Mouse (Mus musculus) cortical plate, adult 2 months (tissue): ENCODE data around the gene Nxpe4. TPM values are rescaled to one million over a fixed set of nuclear protein-coding genes. Genes with fewer than 3 reads are reported as not detected.

Experiments
- H3K27ac ChIP-seq: fragments of 200-500 bp; 2 replicates; pipeline ENCODE4 v1.5.1; 2012; ENCODE audit warnings: low read length, control low read depth, inconsistent platforms; ENCODE audit not compliant: insufficient read depth
- H3K4me1 ChIP-seq: fragments of 200-500 bp; 2 replicates; pipeline ENCODE4 v1.6.1; 2011; ENCODE audit warnings: low read length; ENCODE audit not compliant: control insufficient read depth, insufficient read depth
- H3K4me3 ChIP-seq: fragments of 200-500 bp; 2 replicates; pipeline ENCODE4 v1.5.1; 2011; ENCODE audit warnings: mild to moderate bottlenecking, low read length, control low read depth; ENCODE audit not compliant: insufficient read depth
- CTCF ChIP-seq: fragments of 200-500 bp; IDR thresholded peaks from 2 replicates; pipeline ENCODE4 v1.5.1; 2011; ENCODE audit warnings: mild to moderate bottlenecking, control low read depth, low read length; ENCODE audit not compliant: insufficient read depth; ENCODE audit errors: extremely low read depth
- POLR2A ChIP-seq: fragments of 200-500 bp; IDR thresholded peaks from 2 replicates; pipeline ENCODE4 v1.6.1; 2011; ENCODE audit warnings: mild to moderate bottlenecking, low read length, control low read depth; ENCODE audit not compliant: insufficient read depth; ENCODE audit errors: extremely low read depth
- polyA plus RNA-seq: library from polyadenylated mRNA; depleted of rRNA; stranded (reverse); fragments of >200 nt; gene quantifications from 2 replicates; pipeline ENCODE4 v1.2.3, GENCODE M21; 2012

Gene Nxpe4
- polyA plus RNA-seq, 1 experiment: 11.8 TPM

DNA sequence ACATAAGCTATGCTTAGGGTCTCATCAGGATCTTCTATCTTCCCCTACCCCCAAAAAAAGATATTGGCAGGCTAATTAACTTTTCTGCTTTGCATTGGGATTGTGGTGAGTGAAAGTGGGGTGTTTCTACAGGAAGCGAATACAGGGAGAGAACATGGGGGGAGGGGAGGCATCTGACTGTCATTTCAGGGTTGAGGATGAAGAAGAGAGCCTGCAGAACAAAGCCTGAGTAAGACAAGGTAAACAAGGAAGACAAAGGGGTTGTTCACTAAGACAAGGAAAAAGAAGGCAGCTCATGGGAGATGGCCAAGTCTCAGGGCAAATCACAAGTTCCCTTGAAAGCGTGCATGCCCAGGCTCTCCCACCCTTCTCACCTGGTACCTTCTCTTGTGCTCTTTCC lies 256.6 kb downstream of the Nxpe4 start:
- Histone ChIP-seq H3K4me3 (no peak overlapping the region), H3K27ac (no peak overlapping the region), H3K4me1 (no peaks in the 10 kb centered on the region)
- TF ChIP-seq POLR2A: no peak
- TF ChIP-seq CTCF: no peak

GRCm38 (mm10) chr9:48418829-48419228 lies 257.0 kb downstream of the Nxpe4 start:
- Histone ChIP-seq H3K4me1 (no peaks in the 10 kb centered on the region), H3K4me3 (no peak overlapping the region), H3K27ac (no peak overlapping the region)
- TF ChIP-seq CTCF: no peak
- no peak for TF ChIP-seq POLR2A

GRCm38 (mm10) chr9:48420437-48420836 lies 258.6 kb downstream of the Nxpe4 start:
- no peak for TF ChIP-seq POLR2A
- no peak for TF ChIP-seq CTCF

DNA sequence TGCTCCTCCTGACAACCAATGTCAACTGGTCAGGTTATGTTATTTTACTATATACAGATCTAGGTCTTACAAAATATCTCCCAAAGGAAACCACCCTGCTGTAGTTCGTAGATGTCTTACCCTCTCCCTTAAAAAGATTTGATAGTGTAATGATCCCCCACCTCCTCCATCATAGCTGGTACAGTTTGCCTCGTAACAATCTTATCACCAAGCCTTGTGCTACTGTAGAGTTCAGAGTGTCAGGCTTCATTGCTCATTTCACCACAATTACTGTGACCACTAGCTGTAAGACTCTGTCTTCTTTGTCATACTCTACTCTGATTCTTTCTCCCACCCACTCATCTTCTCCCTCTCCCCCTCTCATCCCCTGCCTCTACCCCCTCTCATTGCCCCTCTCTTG lies 259.2 kb downstream of the Nxpe4 start:
- Histone ChIP-seq H3K4me3 (no peak overlapping the region), H3K27ac (no peak overlapping the region), H3K4me1 (no peaks in the 10 kb centered on the region)
- no peak for TF ChIP-seq POLR2A
- no peak for TF ChIP-seq CTCF

More at GRCm38 (mm10) chr9:48420437-48420836, 258.6 kb downstream of the Nxpe4 start:
- H3K27ac ChIP-seq: no peak overlapping the region
- H3K4me1 ChIP-seq: no peaks in the 10 kb centered on the region
- no peak overlapping the region for H3K4me3 ChIP-seq

DNA sequence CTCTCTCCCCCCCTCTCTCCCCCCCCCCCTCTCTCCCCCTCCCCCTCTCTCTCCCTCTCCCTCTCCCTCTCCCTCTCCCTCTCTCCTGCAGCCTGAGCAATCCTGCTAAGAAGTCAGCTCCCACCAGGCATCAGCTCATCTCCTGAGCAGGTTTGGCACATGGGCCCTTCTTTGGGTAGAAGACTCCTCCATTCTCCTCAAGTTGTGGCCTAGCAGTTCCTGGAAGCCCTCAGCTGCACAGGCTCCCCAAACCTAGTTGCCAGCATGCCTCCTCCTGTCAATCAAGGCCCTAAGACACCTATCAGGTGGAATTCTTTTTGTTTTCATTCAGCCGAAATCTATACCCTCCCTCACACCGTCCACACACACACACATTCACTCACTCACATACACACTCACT lies 259.7 kb downstream of the Nxpe4 start:
- TF ChIP-seq CTCF: no peak
- TF ChIP-seq POLR2A: no peak
- Histone ChIP-seq H3K4me1 (no peaks in the 10 kb centered on the region), H3K27ac (no peak overlapping the region), H3K4me3 (no peak overlapping the region)

DNA sequence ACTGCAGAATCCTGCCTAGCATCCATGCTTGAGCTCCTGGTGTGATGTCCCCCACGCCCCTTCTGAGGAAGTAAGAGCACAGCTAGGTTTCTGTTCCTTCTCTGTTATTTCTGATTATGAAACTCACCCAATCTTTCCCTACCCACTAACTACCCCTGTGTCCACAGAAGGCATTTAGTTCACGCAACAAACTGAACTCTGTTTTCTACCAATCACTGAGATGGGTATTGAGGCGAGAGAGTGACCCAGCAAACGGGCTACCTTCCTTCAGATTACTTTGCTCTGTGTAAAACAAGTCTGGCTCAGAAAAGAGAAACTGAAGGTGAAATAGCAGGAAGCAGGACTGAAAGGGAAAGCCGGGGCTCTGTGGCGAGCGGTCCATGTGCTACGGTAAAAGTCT lies 260.6 kb downstream of the Nxpe4 start:
- Histone ChIP-seq H3K4me3 (no peak overlapping the region), H3K4me1 (no peaks in the 10 kb centered on the region), H3K27ac (no peak overlapping the region)
- TF ChIP-seq POLR2A: no peak
- no peak for TF ChIP-seq CTCF

DNA sequence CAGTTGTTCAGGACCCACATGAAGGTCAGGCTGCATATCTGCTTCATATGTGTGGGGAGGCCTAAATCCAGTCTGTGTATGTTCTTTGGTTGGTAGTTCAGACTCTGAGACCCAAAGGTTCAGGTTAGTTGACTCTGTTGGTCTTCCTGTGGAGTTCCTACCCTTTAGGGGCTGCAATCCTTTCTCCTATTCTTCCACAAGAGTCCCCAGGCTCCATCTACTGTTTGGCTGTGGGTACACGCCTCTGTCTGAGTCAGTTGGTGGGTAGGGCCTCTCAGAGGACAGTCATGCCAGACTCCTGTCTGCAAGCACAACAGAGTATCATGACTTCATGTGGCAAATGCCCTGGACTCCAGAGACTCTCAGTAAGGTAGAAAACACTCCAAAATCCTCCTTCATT lies 261.4 kb downstream of the Nxpe4 start:
- Histone ChIP-seq H3K4me3 (no peak overlapping the region), H3K4me1 (no peaks in the 10 kb centered on the region), H3K27ac (no peak overlapping the region)
- TF ChIP-seq POLR2A (no peak), CTCF (no peak)

GRCm38 (mm10) chr9:48427176-48427575 lies 265.4 kb downstream of the Nxpe4 start:
- TF ChIP-seq POLR2A (no peak), CTCF (no peak)
- H3K27ac ChIP-seq: no peak overlapping the region
- H3K4me3 ChIP-seq: no peak overlapping the region
- H3K4me1 ChIP-seq: no peaks in the 10 kb centered on the region

GRCm38 (mm10) chr9:48432449-48432848 lies 270.6 kb downstream of the Nxpe4 start:
- Histone ChIP-seq H3K27ac (no peak overlapping the region), H3K4me1 (no peaks in the 10 kb centered on the region), H3K4me3 (no peak overlapping the region)
- TF ChIP-seq CTCF (no peak), POLR2A (no peak)

- TF ChIP-seq CTCF: no peak
- no peak for TF ChIP-seq POLR2A
- Histone ChIP-seq H3K4me3 (no peak overlapping the region), H3K4me1 (no peaks in the 10 kb centered on the region), H3K27ac (no peak overlapping the region)
These were observed 282.1 kb downstream of the Nxpe4 start for GRCm38 (mm10) chr9:48443873-48444272.

GRCm38 (mm10) chr9:48444821-48445220 lies 283.0 kb downstream of the Nxpe4 start:
- TF ChIP-seq CTCF: no peak
- TF ChIP-seq POLR2A: no peak

More at GRCm38 (mm10) chr9:48444821-48445220, 283.0 kb downstream of the Nxpe4 start:
- Histone ChIP-seq H3K27ac (no peak overlapping the region), H3K4me1 (no peaks in the 10 kb centered on the region), H3K4me3 (no peak overlapping the region)
